Comparison of ENCODE assay signal across 7 mouse cellular contexts in the genomic region with DNA sequence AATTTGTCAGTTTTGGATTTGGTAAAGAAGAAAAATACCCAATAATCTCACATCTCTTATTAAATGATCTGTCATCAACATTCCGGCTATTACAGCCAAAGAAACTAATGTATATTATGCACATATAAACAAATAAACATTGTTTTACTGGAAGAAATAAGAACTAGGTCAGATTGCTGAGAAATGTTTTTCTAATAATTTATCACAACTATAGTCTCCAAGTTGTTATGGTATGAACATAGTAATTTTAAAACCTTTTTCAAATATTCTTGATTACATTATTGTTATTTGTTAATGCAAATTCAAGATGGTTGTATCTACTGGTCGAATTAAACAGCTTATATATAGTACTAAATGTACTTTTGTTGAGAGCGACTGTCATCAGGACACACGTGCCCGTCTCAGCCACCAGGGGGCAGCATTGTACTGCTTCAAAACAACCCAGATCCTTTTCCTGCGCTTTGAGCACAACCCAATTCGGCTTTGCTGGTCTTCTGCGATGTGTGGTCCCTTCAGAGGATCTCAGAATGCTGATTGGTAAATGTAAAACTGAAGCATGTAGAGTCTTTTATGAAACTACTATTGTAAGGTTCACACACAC. TPM values are rescaled to one million over a fixed set of nuclear protein-coding genes. Genes with fewer than 3 reads are reported as not detected.
DNase-seq lines count a peak whose midpoint lies in the region; ATAC-seq lines count a peak whose summit lies in the region.

No protein-coding gene starts in this region.

- no peaks in the 10 kb centered on the region for H3K9me3 ChIP-seq in midbrain, embryonic 16.5 days (replicated peaks; ENCODE audit: control insufficient read depth, low read length, poor library complexity, severe bottlenecking)

- DNase-seq in cerebellum, adult 9-10 months: peak; percentile 69
- DNase-seq in frontal cortex, postnatal 10 days (ENCODE audit: low spot score in 2 of 2): peak; percentile 53 to 77
- DNase-seq in kidney, adult 11 months: peak; percentile 33
- peak; percentile 84 for DNase-seq in left cerebral cortex, postnatal 4 days
- peak; percentile 21 to 62 for DNase-seq in spleen, adult 18-20 months

- intact Hi-C loops in left cerebral cortex, postnatal 4 days (cut with DNase I): loop anchor here (5.0 to 10.0 kb wide), 2 partner anchors 1371 to 1473 kb away; no protein-coding TSS in a partner anchor

- H3K4me1 ChIP-seq in midbrain, embryonic 16.5 days (ENCODE audit: control insufficient read depth, insufficient read depth, low read length): peaks cover 6% of the 10 kb centered on the region; the same call in 1 of the 2 replicates

- WGBS in midbrain, embryonic 16.5 days: 11% methylated on average over 8 of the region's 8 CpGs

- no peak overlapping the region for H3K9ac ChIP-seq in midbrain, embryonic 16.5 days (ENCODE audit: low read depth, low read length)

- peak; percentile 66 for ATAC-seq in activated CD4-positive, CD25-positive, alpha-beta regulatory T cell, adult 4 months
- ATAC-seq in midbrain, embryonic 16.5 days: peak; percentile 82

- no peaks in the 10 kb centered on the region for H3K27me3 ChIP-seq in midbrain, embryonic 16.5 days (ENCODE audit: control insufficient read depth, insufficient read depth, low read depth, low read length)

- H3K4me2 ChIP-seq in midbrain, embryonic 16.5 days (ENCODE audit: low read length): no peak overlapping the region

- H3K36me3 ChIP-seq in midbrain, embryonic 16.5 days (ENCODE audit: control insufficient read depth, insufficient read depth, low read length): no peaks in the 10 kb centered on the region

- no peak overlapping the region for H3K27ac ChIP-seq in midbrain, embryonic 16.5 days (ENCODE audit: low read length)

- no peak overlapping the region for H3K4me3 ChIP-seq in midbrain, embryonic 16.5 days (ENCODE audit: low read depth, low read length)

RNA-seq across cellular contexts. Expression of a gene that starts 45.3 kb away (rescaled TPM):
- polyA plus RNA-seq in activated CD4-positive, CD25-positive, alpha-beta regulatory T cell, adult 4 months (2017; shearing (Covaris generic)): 10 to 100 TPM in 1 of 2 experiments, 1 to 10 TPM in 1; 8.3 to 10.4 TPM
- total RNA-seq in left cerebral cortex, postnatal 4 days (2021): 1 to 10 TPM; 3.5 to 5.7 TPM
- polyA plus RNA-seq in midbrain, embryonic 16.5 days (2015; fragmentation: Nextera tagmentation; extraction: Ambion mirVana): 7.5 and 9.0 TPM in 2 replicates

Comparison
In these comparisons a context has a peak if more than half of its experiments do, and no peak if none do; other contexts are left out.
1. DNase-seq: peak in every context shown above with its lines; median percentile 84 in left cerebral cortex, postnatal 4 days; 69 in cerebellum, adult 9-10 months; 65 in frontal cortex, postnatal 10 days; 42 in spleen, adult 18-20 months; 33 in kidney, adult 11 months.